Mouse (Mus musculus): ENCODE measurements around the gene Zfp956.

DNA sequence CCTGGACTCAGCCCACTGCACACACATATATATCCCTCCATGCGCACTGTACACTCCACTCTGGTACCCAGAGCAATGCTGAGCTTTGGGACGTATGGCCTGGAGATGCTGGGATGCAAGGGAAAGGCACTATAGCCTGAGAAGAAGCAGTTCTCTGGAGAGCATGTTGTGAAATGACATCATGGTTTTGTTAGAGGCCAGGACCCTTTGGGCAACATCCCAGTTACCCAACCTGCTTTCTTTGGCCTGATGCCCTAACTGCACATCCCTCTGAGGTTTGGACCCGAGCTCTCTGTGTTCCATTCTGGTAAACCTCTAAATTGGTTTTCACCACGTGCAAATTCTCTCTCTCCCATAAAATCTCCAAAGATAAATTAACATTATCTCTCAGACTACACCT, 49.6 kb upstream of the Zfp956 start:
- TF ChIP-seq CTCF (IDR thresholded peaks at IDR 0.05; ENCODE audit: borderline replicate concordance, extremely low read depth, insufficient read depth, insufficient read length) (no peak), POLR2A (IDR thresholded peaks at IDR 0.05; ENCODE audit: borderline replicate concordance, extremely low read depth, insufficient read depth, insufficient read length, poor library complexity, severe bottlenecking) (no peak)
